Mouse (Mus musculus) liver, postnatal 0 days (tissue): Measurements from ENCODE around the gene C1qtnf7. TPM values are rescaled to one million over a fixed set of nuclear protein-coding genes. Genes with fewer than 3 reads are reported as not detected.
A peak's percentile ranks its signal among the peaks of the same experiment; 100 is the strongest.

Experiments used
- ATAC-seq: fragments of 200-750 bp; cut with Nextera tagmentation; 2 replicates; pipeline ENCODE4 v1.8.0; 2017; ENCODE audit warnings: mild to moderate bottlenecking, moderate library complexity
- DNase-seq: peaks from one replicate; pipeline ENCODE4 v3.0.0-alpha.2; 2016
- H3K27ac ChIP-seq: fragments of 300-500 bp; sonication (generic); 2 replicates; pipeline ENCODE4 v1.5.1; 2014; ENCODE audit warnings: antibody characterized with exemption, moderate library complexity, mild to moderate bottlenecking, low read depth
- H3K27me3 ChIP-seq: fragments of 300-500 bp; sonication (generic); 2 replicates; pipeline ENCODE4 v1.6.1; 2014; ENCODE audit warnings: low read length, control low read depth, mixed read lengths; ENCODE audit not compliant: insufficient read depth
- H3K36me3 ChIP-seq: fragments of 300-500 bp; sonication (generic); replicated peaks from 2 replicates; pipeline ENCODE4 v1.6.1; 2014; ENCODE audit warnings: mild to moderate bottlenecking, control low read depth, low read length, moderate library complexity, mixed read lengths; ENCODE audit not compliant: insufficient read depth
- H3K4me1 ChIP-seq: fragments of 300-500 bp; sonication (generic); 2 replicates; pipeline ENCODE4 v1.6.1; 2014; ENCODE audit warnings: antibody characterized with exemption, mild to moderate bottlenecking, control low read depth; ENCODE audit not compliant: insufficient read depth
- H3K4me2 ChIP-seq: fragments of 300-500 bp; sonication (generic); 2 replicates; pipeline ENCODE4 v1.6.1; 2014; ENCODE audit warnings: low read depth, mild to moderate bottlenecking, low read length, moderate library complexity, mixed read lengths
- H3K4me3 ChIP-seq: fragments of 300-500 bp; sonication (generic); 2 replicates; pipeline ENCODE4 v1.5.1; 2014; ENCODE audit warnings: low read depth, low read length
- H3K9ac ChIP-seq: fragments of 300-500 bp; sonication (generic); replicated peaks from 2 replicates; pipeline ENCODE4 v1.6.1; 2014; ENCODE audit warnings: mild to moderate bottlenecking, moderate library complexity
- H3K9me3 ChIP-seq: fragments of 300-500 bp; sonication (generic); 2 replicates; pipeline ENCODE4 v1.6.1; 2016; ENCODE audit warnings: mild to moderate bottlenecking, control low read depth, low read length, mixed read lengths
- CTCF ChIP-seq: sonication (generic); IDR thresholded peaks from 2 replicates; pipeline ENCODE4 v1.5.1; 2016; ENCODE audit warnings: antibody characterized with exemption, low read depth
- EP300 ChIP-seq: IDR thresholded peaks from 2 replicates; pipeline ENCODE4 v1.6.1; 2016; ENCODE audit warnings: antibody characterized with exemption, low read depth, mild to moderate bottlenecking
- WGBS: fragments of 180-500 bp; shearing (Covaris S2); extraction: QIAGEN DNeasy Blood & Tissue Kit; methylation state at CpG from one replicate; pipeline ENCODE4 v1.1.7; 2014; ENCODE audit not compliant: insufficient replicate concordance; 5-methylcytosine and 5-hydroxymethylcytosine counted together
- polyA plus RNA-seq: library from polyadenylated mRNA; unstranded; fragments of >200 nt; fragmentation: Nextera tagmentation; extraction: Ambion mirVana; gene quantifications from 2 replicates; pipeline ENCODE4 v1.2.1, GENCODE M21; 2015

C1qtnf7 gene
- polyA plus RNA-seq, 1 experiment from 2014 or later: 1.7 TPM

GRCm38 (mm10) chr5:43582876-43583275 lies 67.5 kb downstream of the C1qtnf7 start:
- DNase-seq: no peak
- Histone ChIP-seq H3K9ac (no peak overlapping the region), H3K27ac (no peak overlapping the region), H3K4me3 (no peak overlapping the region), H3K27me3 (no peaks in the 10 kb centered on the region), H3K36me3 (no peaks in the 10 kb centered on the region), H3K9me3 (no peaks in the 10 kb centered on the region), H3K4me2 (no peak overlapping the region), H3K4me1 (no peaks in the 10 kb centered on the region)
- WGBS: 30% methylated on average over 2 of the region's 2 CpGs
- TF ChIP-seq CTCF: peak; percentile 63
- no peak for TF ChIP-seq EP300
- no peak for ATAC-seq

DNA sequence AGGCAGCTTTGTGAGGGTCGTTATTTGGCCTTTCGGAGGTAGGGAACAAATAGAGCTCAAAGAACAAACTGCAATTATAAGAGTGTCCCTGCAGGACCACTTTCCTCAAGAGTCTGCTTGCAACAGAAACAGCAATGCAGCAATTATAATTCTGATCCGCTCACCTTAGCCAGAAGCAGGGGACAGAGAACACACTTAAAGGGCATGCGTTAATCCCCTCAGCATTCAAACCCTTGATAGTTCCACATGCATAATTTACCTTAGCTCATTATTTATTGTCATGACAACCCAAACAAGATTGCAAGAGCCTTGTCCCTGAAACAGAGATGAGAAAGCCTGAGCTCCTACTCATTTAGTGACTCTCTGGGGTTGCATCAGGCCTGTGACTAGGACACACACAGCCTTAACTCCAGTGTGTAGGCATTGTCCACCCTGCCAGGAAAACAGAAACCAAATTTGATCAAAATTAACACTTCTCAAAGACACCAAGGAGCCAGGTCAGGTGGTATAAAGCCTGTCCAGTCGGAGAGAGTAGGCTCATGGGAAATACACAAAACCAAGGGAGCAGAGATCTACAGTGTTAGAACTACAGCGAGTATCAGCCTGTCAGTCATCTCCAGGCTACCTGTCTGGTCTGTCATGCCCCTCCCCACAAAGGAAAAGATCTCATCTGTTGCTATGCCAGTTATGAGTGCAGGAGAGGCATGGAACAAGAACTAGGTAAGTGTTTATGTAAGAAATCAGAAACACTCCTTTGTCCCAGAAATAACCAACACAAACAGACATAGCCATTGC lies 68.2 kb downstream of the C1qtnf7 start:
- H3K36me3 ChIP-seq: no peaks in the 10 kb centered on the region
- H3K4me3 ChIP-seq: no peak overlapping the region
- H3K27me3 ChIP-seq: no peaks in the 10 kb centered on the region
- TF ChIP-seq EP300 (no peak), CTCF (no peak)
- H3K9ac ChIP-seq: no peak overlapping the region
- H3K27ac ChIP-seq: no peak overlapping the region
- 81% methylated on average over 6 of the region's 6 CpGs for WGBS
- no peaks in the 10 kb centered on the region for H3K9me3 ChIP-seq
- DNase-seq (no peak), ATAC-seq (no peak)
- H3K4me1 ChIP-seq: no peaks in the 10 kb centered on the region
- no peak overlapping the region for H3K4me2 ChIP-seq

- DNase-seq (no peak), ATAC-seq (no peak)
- Histone ChIP-seq H3K27ac (no peak overlapping the region), H3K27me3 (no peaks in the 10 kb centered on the region), H3K9me3 (no peaks in the 10 kb centered on the region), H3K4me2 (no peak overlapping the region), H3K4me3 (no peak overlapping the region), H3K4me1 (no peaks in the 10 kb centered on the region), H3K9ac (no peak overlapping the region), H3K36me3 (no peaks in the 10 kb centered on the region)
- 8% methylated on average over 1 of the region's 1 CpGs for WGBS
- TF ChIP-seq EP300 (no peak), CTCF (no peak)
Measured at GRCm38 (mm10) chr5:43584464-43584863, 69.1 kb downstream of the C1qtnf7 start.

- Histone ChIP-seq H3K27ac (no peak overlapping the region), H3K9ac (no peak overlapping the region), H3K9me3 (no peaks in the 10 kb centered on the region), H3K4me3 (no peak overlapping the region), H3K27me3 (no peaks in the 10 kb centered on the region), H3K4me2 (no peak overlapping the region), H3K4me1 (no peaks in the 10 kb centered on the region), H3K36me3 (no peaks in the 10 kb centered on the region)
- ATAC-seq (no peak), DNase-seq (no peak)
- 56% methylated on average over 11 of the region's 11 CpGs for WGBS
- no peak for TF ChIP-seq CTCF
- TF ChIP-seq EP300: no peak
Measured at GRCm38 (mm10) chr5:43585406-43586245, 70.3 kb downstream of the C1qtnf7 start.

- 73% methylated on average over 5 of the region's 5 CpGs for WGBS
- no peak overlapping the region for H3K4me2 ChIP-seq
- no peak overlapping the region for H3K9ac ChIP-seq
- DNase-seq (no peak), ATAC-seq (no peak)
- TF ChIP-seq CTCF (no peak), EP300 (no peak)
- no peaks in the 10 kb centered on the region for H3K9me3 ChIP-seq
- H3K4me3 ChIP-seq: no peak overlapping the region
- H3K27ac ChIP-seq: no peak overlapping the region
- H3K4me1 ChIP-seq: no peaks in the 10 kb centered on the region
- no peaks in the 10 kb centered on the region for H3K36me3 ChIP-seq
- H3K27me3 ChIP-seq: no peaks in the 10 kb centered on the region
Measured at GRCm38 (mm10) chr5:43588791-43589439, 73.6 kb downstream of the C1qtnf7 start.

DNA sequence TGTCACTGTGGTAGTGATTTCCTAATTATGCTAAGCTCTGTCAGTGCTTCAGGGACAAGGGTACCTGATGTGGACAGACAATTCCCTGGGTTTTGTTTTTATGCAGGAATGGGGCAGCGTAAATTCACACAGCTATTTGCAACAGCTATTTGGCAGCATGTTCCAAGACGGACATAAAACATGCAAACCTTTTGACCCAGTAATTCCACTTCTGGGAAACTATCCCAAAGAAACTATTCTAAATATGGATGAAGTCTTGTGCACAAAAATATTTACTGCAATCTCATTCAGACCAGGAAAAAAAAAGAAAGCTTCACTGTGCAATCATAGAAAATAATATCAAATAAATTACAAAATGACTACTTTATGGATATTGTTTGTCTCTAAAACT lies 74.1 kb downstream of the C1qtnf7 start:
- H3K9me3 ChIP-seq: no peaks in the 10 kb centered on the region
- H3K27me3 ChIP-seq: no peaks in the 10 kb centered on the region
- no peak for TF ChIP-seq EP300
- no peak for TF ChIP-seq CTCF
- 76% methylated on average over 2 of the region's 2 CpGs for WGBS
- H3K36me3 ChIP-seq: no peaks in the 10 kb centered on the region
- no peak overlapping the region for H3K4me3 ChIP-seq
- H3K27ac ChIP-seq: no peak overlapping the region
- ATAC-seq (no peak), DNase-seq (no peak)
- no peak overlapping the region for H3K9ac ChIP-seq
- H3K4me2 ChIP-seq: no peak overlapping the region
- no peaks in the 10 kb centered on the region for H3K4me1 ChIP-seq
